10 mouse cellular contexts compared by ENCODE assay signal in genomic region chr2:39097993-39098392, GRCm38 (mm10). TPM values are rescaled to one million over a fixed set of nuclear protein-coding genes. Genes with fewer than 3 reads are reported as not detected.
DNase-seq lines count a peak whose midpoint lies in the region; ATAC-seq and TF ChIP-seq lines count a peak whose summit lies in the region.
"Had no signal": no experiment of that assay in that cellular context is flagged by ENCODE, and none has a peak within 500 bp of the region (broad histone marks: within the 10 kb centered on the region; RNA-seq: fewer than 3 reads in every experiment).

No protein-coding gene starts in this region.

- peak; percentile 43 for TF ChIP-seq CTCF in intestine, postnatal 0 days (IDR thresholded peaks at IDR 0.05; ENCODE audit: low read depth)
- peak; percentile 47 for TF ChIP-seq CTCF in Patski (IDR thresholded peaks at IDR 0.05)

- ATAC-seq in intestine, postnatal 0 days, result no peak
- ATAC-seq in intestine, embryonic 15.5 days, result no peak
- ATAC-seq in Patski, result no peak
- peak; percentile 78 for ATAC-seq in megakaryocyte progenitor cell, adult 5-6 weeks (replicated peaks; ENCODE audit: poor library complexity)

- intact Hi-C loops in left cerebral cortex, postnatal 4 days (cut with DNase I), result loop anchor here (10.0 kb wide), 1 partner anchor 97 kb away; the partner anchor contains the start of gene Scai

- H3K4me2 ChIP-seq in intestine, postnatal 0 days (replicated peaks; ENCODE audit: low read depth), result no peak overlapping the region
- H3K4me2 ChIP-seq in intestine, embryonic 15.5 days (replicated peaks), result no peak overlapping the region
- H3K4me2 ChIP-seq: embryonic facial prominence, embryonic 15.5 days; heart, embryonic 15.5 days; stomach, embryonic 15.5 days had no signal

- H3K4me3 ChIP-seq in intestine, postnatal 0 days (ENCODE audit: low read depth, low read length), result no peak overlapping the region
- H3K4me3 ChIP-seq in intestine, embryonic 15.5 days (replicated peaks), result no peak overlapping the region
- H3K4me3 ChIP-seq: embryonic facial prominence, embryonic 15.5 days; heart, embryonic 15.5 days; stomach, embryonic 15.5 days had no signal

- POLR2A ChIA-PET in Patski (lab: Charles Lee), result interaction anchor here (0.7 to 1.0 kb wide), 2 partner anchors 34 to 40 kb away, joined by 3 to 4 read pairs; no protein-coding TSS in a partner anchor

- H3K36me3 ChIP-seq in intestine, postnatal 0 days (ENCODE audit: control insufficient read depth, insufficient read depth), result peaks cover 14% of the 10 kb centered on the region
- H3K36me3 ChIP-seq in intestine, embryonic 15.5 days, result peaks cover 3% of the 10 kb centered on the region; the same call in 1 of the 2 replicates

- CTCF ChIA-PET in Patski (lab: Charles Lee), result interaction anchor here (0.6 to 1.6 kb wide), 6 partner anchors 8 to 97 kb away, joined by 3 to 5 read pairs (median 3); no protein-coding TSS in a partner anchor

- no peak overlapping the region for H3K9ac ChIP-seq in intestine, postnatal 0 days (ENCODE audit: low read depth, low read length)
- H3K9ac ChIP-seq in intestine, embryonic 15.5 days, result no peak overlapping the region
- H3K9ac ChIP-seq: embryonic facial prominence, embryonic 15.5 days; heart, embryonic 15.5 days; stomach, embryonic 15.5 days had no signal

- H3K27me3 ChIP-seq in intestine, postnatal 0 days (replicated peaks; ENCODE audit: control insufficient read depth, insufficient read depth, low read length), result no peaks in the 10 kb centered on the region
- no peaks in the 10 kb centered on the region for H3K27me3 ChIP-seq in intestine, embryonic 15.5 days (replicated peaks)
- no peaks in the 10 kb centered on the region for H3K27me3 ChIP-seq in Patski
- H3K27me3 ChIP-seq: embryonic facial prominence, embryonic 15.5 days; heart, embryonic 15.5 days; stomach, embryonic 15.5 days had no signal

- peak; percentile 33 for DNase-seq in CD4-positive helper T cell, adult 2 months (ENCODE audit: low read depth, low spot score)
- DNase-seq in Patski (ENCODE audit: low read depth, low spot score), result no peak
- DNase-seq in left cerebral cortex, postnatal 4 days, result no peak
- DNase-seq in adrenal gland, adult 8-10 months, result no peak

- in situ Hi-C loops in Patski (cut with MboI; ENCODE audit: low pct_unique_long_range_greater_than_20kb), result no loop called here

- no peaks in the 10 kb centered on the region for H3K9me3 ChIP-seq in intestine, postnatal 0 days (ENCODE audit: control insufficient read depth)
- H3K9me3 ChIP-seq in intestine, embryonic 15.5 days, result no peaks in the 10 kb centered on the region
- H3K9me3 ChIP-seq: embryonic facial prominence, embryonic 15.5 days; heart, embryonic 15.5 days; stomach, embryonic 15.5 days had no signal

- no peaks in the 10 kb centered on the region for H3K4me1 ChIP-seq in intestine, postnatal 0 days (replicated peaks; ENCODE audit: control insufficient read depth, insufficient read depth, low read length)
- no peaks in the 10 kb centered on the region for H3K4me1 ChIP-seq in intestine, embryonic 15.5 days (replicated peaks)
- H3K4me1 ChIP-seq: embryonic facial prominence, embryonic 15.5 days; heart, embryonic 15.5 days; stomach, embryonic 15.5 days had no signal

- H3K27ac ChIP-seq in intestine, postnatal 0 days (ENCODE audit: low read depth, low read length), result no peak overlapping the region
- H3K27ac ChIP-seq in intestine, embryonic 15.5 days, result no peak overlapping the region
- H3K27ac ChIP-seq: embryonic facial prominence, embryonic 15.5 days; heart, embryonic 15.5 days; stomach, embryonic 15.5 days had no signal

RNA-seq across cellular contexts. Expression of gene Golga1, which starts 32.7 kb away (rescaled TPM):
- polyA plus RNA-seq in intestine, postnatal 0 days (2015; fragmentation: Nextera tagmentation; extraction: Ambion mirVana), result 26.7 and 31.5 TPM in 2 replicates
- 28.5 and 28.9 TPM in 2 replicates for polyA plus RNA-seq in intestine, embryonic 15.5 days (2015; fragmentation: Nextera tagmentation; extraction: Ambion mirVana)
- polyA plus RNA-seq in Patski (2021), result 31.3 TPM
- total RNA-seq in megakaryocyte progenitor cell, adult 5-6 weeks (2015), result 12.7 and 14.1 TPM in 2 replicates
- total RNA-seq in megakaryocyte progenitor cell, adult 5-6 weeks (2017), result 16.5 and 19.2 TPM in 2 replicates
- total RNA-seq in left cerebral cortex, postnatal 4 days (2021), result 10 to 100 TPM; 33.0 to 34.7 TPM
- 10 to 100 TPM; 20.8 to 38.2 (median 28.3) TPM for total RNA-seq in adrenal gland, adult 8-10 months (2022)
